Mouse (Mus musculus): ENCODE data around the gene Clmp. TPM values are rescaled to one million over a fixed set of nuclear protein-coding genes. Genes with fewer than 3 reads are reported as not detected.

Clmp gene
- polyA plus RNA-seq, 1 experiment from 2014 or later, result 14.9 TPM

Other genes with a start within 250 kb of the Clmp start
- gene Gramd1b, start 154.6 kb upstream of the Clmp start, polyA plus RNA-seq (2016; fragmentation: Nextera tagmentation; extraction: Ambion mirVana), result 7.9 and 10.5 TPM in 2 replicates
- not detected in 2 replicates for gene Gm21915, start 15.3 kb upstream of the Clmp start, polyA plus RNA-seq (2016; fragmentation: Nextera tagmentation; extraction: Ambion mirVana)
- gene Hspa8, start 115.0 kb downstream of the Clmp start, polyA plus RNA-seq (2016; fragmentation: Nextera tagmentation; extraction: Ambion mirVana), result 2,193 and 2,206 TPM in 2 replicates
- not detected in 2 replicates for gene Bsx, start 188.2 kb downstream of the Clmp start, polyA plus RNA-seq (2016; fragmentation: Nextera tagmentation; extraction: Ambion mirVana)